Mouse (Mus musculus): Measurements from ENCODE around the gene Cyp2t4.

DNA sequence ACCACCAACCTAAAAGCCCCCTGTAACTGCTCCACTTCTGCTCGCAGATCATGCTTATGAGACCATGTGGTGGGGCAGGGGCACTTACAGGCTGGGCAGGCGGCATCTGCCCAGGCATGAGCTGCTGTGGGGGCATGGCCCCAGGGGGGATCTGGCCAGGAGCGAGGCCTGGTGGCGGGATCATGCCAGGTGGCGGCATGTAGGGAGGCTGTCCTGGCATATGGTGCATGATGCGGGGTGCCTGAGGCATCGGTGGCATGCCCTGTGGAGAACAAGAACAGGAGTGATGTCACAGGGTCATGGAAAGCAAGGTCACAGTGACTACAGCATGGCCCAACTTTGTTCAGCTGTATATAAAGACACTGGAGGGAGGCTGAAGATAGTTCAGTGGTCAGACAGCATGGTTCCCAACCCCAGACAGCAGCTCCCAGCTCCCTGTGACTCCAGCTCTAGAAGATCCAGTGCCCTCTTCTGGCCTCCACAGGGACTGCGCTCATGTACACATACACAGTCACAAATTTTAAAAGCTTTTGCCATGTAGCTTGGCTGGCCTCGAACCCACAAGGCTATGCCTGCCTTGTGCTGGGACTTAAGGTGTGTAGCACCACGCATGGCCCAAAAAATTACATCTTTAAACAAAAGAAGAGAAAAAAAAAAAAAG lies 35.9 kb downstream of the Cyp2t4 start:
- TF ChIP-seq HCFC1 (IDR thresholded peaks at IDR 0.05; ENCODE audit: borderline replicate concordance, insufficient read depth, low read length) = no peak
- TF ChIP-seq MAFK (IDR thresholded peaks at IDR 0.05; ENCODE audit: insufficient read depth, low read depth, low read length) = no peak
